Mouse (Mus musculus): ENCODE measurements at regions not wholly inside any gene's neighbourhood (a gene's known extent, or its start where the extent isn't known, plus 50 kb on each side); places are given as distances from the start of the nearest gene placed in this dataset.

DNA sequence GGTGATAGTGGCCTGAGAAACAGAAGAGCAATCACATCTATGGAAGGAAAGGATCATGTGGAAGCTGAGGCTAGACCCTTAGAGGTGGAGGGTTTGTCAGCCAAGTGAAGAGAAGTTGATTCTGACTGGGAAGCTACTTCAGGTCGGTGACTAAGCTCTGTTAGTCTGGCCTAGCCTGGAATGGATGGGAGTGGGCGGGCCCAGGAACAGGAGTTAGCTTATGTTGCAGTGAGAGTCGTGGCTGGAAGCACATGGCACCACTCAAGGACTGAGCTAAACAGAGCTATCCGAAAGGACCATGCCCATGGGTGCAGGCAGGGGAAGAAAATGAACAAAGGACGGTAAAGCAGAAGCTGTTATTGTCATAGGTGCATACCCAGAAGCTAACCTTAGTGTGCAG, 199.6 kb upstream of the Klf12 start:
- H3K4me3 ChIP-seq (ENCODE audit: low read length) = no peak overlapping the region
- 69% methylated on average over 5 of the region's 5 CpGs for WGBS
- no peak overlapping the region for H3K4me2 ChIP-seq (ENCODE audit: low read depth, low read length)
- H3K9ac ChIP-seq (ENCODE audit: low read length) = no peak overlapping the region
- H3K27ac ChIP-seq (ENCODE audit: low read length) = no peak overlapping the region
- no peak for ATAC-seq (replicated peaks; ENCODE audit: extremely low read depth, insufficient read depth, low FRiP score)
- no peaks in the 10 kb centered on the region for H3K9me3 ChIP-seq (replicated peaks; ENCODE audit: control insufficient read depth, low read length)
- 0 out of 2 replicates have a peak, but pooled peaks cover 2% of the 10 kb centered on the region for H3K27me3 ChIP-seq (ENCODE audit: control insufficient read depth, insufficient read depth, low read length)
- H3K36me3 ChIP-seq (ENCODE audit: control insufficient read depth, insufficient read depth) = no peaks in the 10 kb centered on the region
- H3K4me1 ChIP-seq (ENCODE audit: control insufficient read depth, insufficient read depth, low read length) = no peaks in the 10 kb centered on the region

DNA sequence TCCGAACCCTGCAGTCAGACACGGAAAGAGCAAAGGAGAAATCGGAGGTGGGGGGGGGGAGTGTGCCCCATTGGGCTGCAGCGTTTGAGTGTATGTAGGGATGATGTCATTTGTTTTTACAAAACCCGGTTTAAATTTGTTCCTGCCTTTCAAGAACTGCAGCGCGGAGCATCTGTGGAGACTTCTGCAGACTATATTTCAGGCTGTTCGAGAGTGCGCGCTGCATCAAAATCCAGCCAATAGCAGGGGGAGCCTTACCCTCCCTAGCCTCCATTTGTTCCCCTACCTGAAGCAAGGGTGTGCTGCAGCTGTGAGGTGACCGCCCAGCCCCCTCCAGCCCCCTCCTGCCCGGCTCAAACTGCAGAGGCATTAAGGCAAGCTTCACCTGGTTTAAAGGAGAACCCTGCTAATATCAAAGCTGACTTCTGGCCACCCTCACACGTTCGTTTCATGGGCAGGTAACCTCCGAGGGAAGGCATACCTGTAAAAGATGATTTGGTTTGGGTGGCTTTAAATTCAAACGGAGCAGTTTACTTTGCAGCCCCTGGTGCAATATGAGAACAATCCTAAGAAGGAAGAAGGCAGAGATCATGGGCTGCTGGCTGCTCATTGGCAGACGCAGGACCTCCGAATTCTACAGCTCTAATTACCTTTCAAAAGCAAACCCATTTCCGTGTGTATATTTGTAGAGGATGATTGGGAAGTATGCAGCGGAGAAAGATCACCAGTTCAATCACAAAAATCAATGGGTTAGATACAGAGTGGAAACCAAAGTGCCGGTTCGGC, 193.3 kb upstream of the Klf12 start:
- Histone ChIP-seq H3K4me2 (ENCODE audit: low read depth, low read length) (peak overlapping the region; percentile 70), H3K4me3 (ENCODE audit: low read length) (peak overlapping the region; percentile 43), H3K27me3 (ENCODE audit: control insufficient read depth, insufficient read depth, low read length) (0 out of 2 replicates have a peak, but pooled peaks cover 2% of the 10 kb centered on the region), H3K36me3 (ENCODE audit: control insufficient read depth, insufficient read depth) (no peaks in the 10 kb centered on the region), H3K4me1 (ENCODE audit: control insufficient read depth, insufficient read depth, low read length) (peaks cover 7% of the 10 kb centered on the region; the same call in 1 of the 2 replicates), H3K9ac (ENCODE audit: low read length) (peak overlapping the region; percentile 43), H3K9me3 (replicated peaks; ENCODE audit: control insufficient read depth, low read length) (no peaks in the 10 kb centered on the region), H3K27ac (ENCODE audit: low read length) (no peak overlapping the region)
- ATAC-seq (replicated peaks; ENCODE audit: extremely low read depth, insufficient read depth, low FRiP score) = peak; percentile 32; the same call in 1 of the 2 replicates
- 11% methylated on average over 22 of the region's 22 CpGs for WGBS

DNA sequence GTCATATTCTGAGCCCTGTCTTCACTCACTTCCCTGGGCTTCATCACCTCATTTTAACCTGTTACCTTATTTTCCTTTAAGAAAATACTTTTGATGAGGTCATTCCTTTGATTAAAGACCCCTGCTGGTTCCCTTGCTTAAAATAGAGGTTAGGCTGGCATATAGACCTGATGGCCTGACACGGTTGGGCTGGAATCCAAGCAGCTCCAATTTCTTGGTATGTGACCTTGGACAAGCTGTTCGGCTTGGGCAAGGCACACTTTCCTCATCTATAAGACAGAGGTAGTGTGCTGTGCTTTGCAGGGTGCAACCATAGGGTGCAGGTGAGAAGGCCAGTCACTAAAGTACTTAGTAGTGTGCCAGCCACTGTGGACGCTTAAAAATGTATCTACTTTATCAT, 183.8 kb upstream of the Klf12 start:
- 54% methylated on average over 3 of the region's 3 CpGs for WGBS
- Histone ChIP-seq H3K4me3 (ENCODE audit: low read length) (no peak overlapping the region), H3K9me3 (replicated peaks; ENCODE audit: control insufficient read depth, low read length) (no peaks in the 10 kb centered on the region), H3K27ac (ENCODE audit: low read length) (no peak overlapping the region), H3K4me1 (ENCODE audit: control insufficient read depth, insufficient read depth, low read length) (peaks cover 4% of the 10 kb centered on the region; the same call in 1 of the 2 replicates), H3K36me3 (ENCODE audit: control insufficient read depth, insufficient read depth) (no peaks in the 10 kb centered on the region), H3K9ac (ENCODE audit: low read length) (no peak overlapping the region), H3K4me2 (ENCODE audit: low read depth, low read length) (no peak overlapping the region), H3K27me3 (ENCODE audit: control insufficient read depth, insufficient read depth, low read length) (no peaks in the 10 kb centered on the region)
- ATAC-seq (replicated peaks; ENCODE audit: extremely low read depth, insufficient read depth, low FRiP score) = no peak

DNA sequence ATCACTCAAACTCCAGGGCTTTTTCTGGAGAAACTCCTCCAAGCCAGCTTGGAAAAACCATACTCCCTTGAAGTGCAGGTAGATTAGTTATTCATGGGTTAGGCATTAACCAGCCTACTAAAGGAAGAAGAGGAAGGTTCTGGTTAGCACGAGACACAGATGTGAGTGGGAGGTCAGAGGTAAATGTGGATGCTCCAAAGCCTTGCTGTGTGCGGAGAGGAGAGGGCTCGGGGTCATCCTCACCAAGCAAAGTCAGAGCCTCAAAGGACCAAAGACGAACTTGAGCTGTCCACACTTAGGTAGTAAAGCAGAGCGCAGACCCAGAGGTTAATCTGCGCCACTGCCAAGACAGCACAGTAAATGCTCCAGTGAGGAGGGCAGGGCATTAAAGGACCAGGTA, 177.8 kb upstream of the Klf12 start:
- Histone ChIP-seq H3K9me3 (replicated peaks; ENCODE audit: control insufficient read depth, low read length) (no peaks in the 10 kb centered on the region), H3K9ac (ENCODE audit: low read length) (no peak overlapping the region), H3K4me1 (ENCODE audit: control insufficient read depth, insufficient read depth, low read length) (peaks cover 25% of the 10 kb centered on the region), H3K27me3 (ENCODE audit: control insufficient read depth, insufficient read depth, low read length) (no peaks in the 10 kb centered on the region), H3K27ac (ENCODE audit: low read length) (peak overlapping the region; percentile 66; the same call in 1 of the 2 replicates), H3K36me3 (ENCODE audit: control insufficient read depth, insufficient read depth) (no peaks in the 10 kb centered on the region), H3K4me2 (ENCODE audit: low read depth, low read length) (no peak overlapping the region), H3K4me3 (ENCODE audit: low read length) (no peak overlapping the region)
- ATAC-seq (replicated peaks; ENCODE audit: extremely low read depth, insufficient read depth, low FRiP score) = no peak
- 85% methylated on average over 6 of the region's 6 CpGs for WGBS

DNA sequence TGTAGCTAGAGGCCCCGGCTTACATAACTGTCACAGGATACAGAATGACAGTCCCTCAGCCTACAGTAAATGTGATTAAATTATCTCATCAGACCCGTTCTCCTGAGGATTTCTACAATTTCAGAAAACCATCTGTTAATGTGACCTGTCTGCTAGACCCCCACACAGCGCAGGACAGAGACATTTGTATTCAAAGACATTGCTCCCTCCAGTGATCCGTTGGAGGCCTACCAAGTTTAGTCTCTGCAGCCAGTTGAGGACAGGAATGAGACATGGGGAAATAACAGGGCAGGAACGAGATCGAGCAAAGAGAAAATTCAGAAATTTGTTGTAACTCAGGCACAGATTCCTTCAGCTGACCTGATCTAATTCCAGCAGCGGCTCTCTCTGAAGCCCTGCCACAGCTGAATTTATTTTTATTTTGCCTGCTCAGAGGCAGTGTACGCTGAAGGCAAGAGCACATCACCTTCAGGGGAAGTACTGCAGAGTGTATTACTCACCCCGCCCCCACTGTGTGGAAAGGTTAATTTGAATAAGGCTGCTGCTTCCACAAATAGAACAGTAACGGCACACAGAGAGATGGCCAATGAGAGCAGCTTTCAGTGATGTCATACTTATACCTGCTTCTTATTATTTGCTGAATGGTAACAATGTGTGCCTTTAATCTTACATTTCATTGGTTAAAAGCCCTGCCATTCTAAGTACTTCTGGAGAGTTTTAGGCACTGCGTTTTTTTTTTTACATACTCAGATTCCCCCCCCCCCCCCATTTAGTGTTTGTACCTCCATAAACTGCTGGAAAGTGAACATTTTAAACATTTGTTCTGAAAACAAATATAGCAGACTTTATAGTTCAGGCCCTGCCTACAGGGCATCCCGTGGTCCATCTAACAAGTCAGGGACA, 176.9 kb upstream of the Klf12 start:
- H3K9me3 ChIP-seq (replicated peaks; ENCODE audit: control insufficient read depth, low read length) = no peaks in the 10 kb centered on the region

DNA sequence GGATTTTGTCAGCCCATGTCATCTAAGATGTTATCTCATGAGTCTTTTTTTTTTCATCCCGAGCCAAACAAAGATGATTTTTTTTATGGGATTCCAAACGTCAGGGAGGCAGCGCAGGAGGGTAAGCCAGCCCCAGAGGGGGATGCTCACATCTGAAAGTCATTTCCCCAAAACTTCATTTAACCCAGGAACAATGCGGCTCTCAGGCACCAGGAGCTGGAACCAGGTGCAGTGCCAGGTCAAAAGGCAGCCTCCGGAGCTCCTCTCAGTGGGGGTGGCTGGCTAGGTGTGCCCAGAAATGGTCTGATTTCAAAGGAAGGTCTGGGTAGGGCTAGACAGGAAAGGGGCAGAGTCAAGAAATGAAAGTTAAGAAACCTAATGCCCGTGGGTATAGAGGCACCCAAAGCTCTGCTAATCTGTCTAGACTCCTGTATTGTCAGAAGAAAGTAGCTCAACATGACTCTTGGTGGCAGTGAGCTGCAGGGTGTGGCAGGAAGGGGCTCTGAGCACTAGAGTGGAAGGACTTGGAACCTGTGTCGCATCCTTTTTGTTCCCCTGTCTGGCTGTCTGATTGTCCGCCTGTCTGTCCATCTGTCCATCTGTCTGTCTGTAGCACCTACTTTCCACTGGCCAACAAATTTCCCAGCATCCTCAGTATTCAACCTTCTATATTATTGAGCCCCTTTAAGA, 175.3 kb upstream of the Klf12 start:
- Histone ChIP-seq H3K27me3 (ENCODE audit: control insufficient read depth, insufficient read depth, low read length) (no peaks in the 10 kb centered on the region), H3K36me3 (ENCODE audit: control insufficient read depth, insufficient read depth) (no peaks in the 10 kb centered on the region), H3K9me3 (replicated peaks; ENCODE audit: control insufficient read depth, low read length) (no peaks in the 10 kb centered on the region), H3K4me3 (ENCODE audit: low read length) (no peak overlapping the region), H3K9ac (ENCODE audit: low read length) (peak overlapping the region; percentile 4; the same call in 1 of the 2 replicates), H3K4me2 (ENCODE audit: low read depth, low read length) (no peak overlapping the region), H3K27ac (ENCODE audit: low read length) (no peak overlapping the region; the same call in 1 of the 2 replicates), H3K4me1 (ENCODE audit: control insufficient read depth, insufficient read depth, low read length) (peaks cover 25% of the 10 kb centered on the region)
- no peak for ATAC-seq (replicated peaks; ENCODE audit: extremely low read depth, insufficient read depth, low FRiP score)
- WGBS = 46% methylated on average over 8 of the region's 8 CpGs

More for the DNA sequence above, 176.9 kb upstream of the Klf12 start:
- peaks cover 25% of the 10 kb centered on the region for H3K4me1 ChIP-seq (ENCODE audit: control insufficient read depth, insufficient read depth, low read length)
- no peaks in the 10 kb centered on the region for H3K27me3 ChIP-seq (ENCODE audit: control insufficient read depth, insufficient read depth, low read length)
- H3K36me3 ChIP-seq (ENCODE audit: control insufficient read depth, insufficient read depth) = no peaks in the 10 kb centered on the region
- H3K4me2 ChIP-seq (ENCODE audit: low read depth, low read length) = peak overlapping the region; percentile 48
- H3K27ac ChIP-seq (ENCODE audit: low read length) = peak overlapping the region; percentile 87
- WGBS = 25% methylated on average over 12 of the region's 12 CpGs
- H3K9ac ChIP-seq (ENCODE audit: low read length) = peak overlapping the region; percentile 57
- ATAC-seq (replicated peaks; ENCODE audit: extremely low read depth, insufficient read depth, low FRiP score) = peak; percentile 96
- H3K4me3 ChIP-seq (ENCODE audit: low read length) = 0 out of 2 replicates have a peak overlapping the region, but pooled peaks have one; percentile 2

DNA sequence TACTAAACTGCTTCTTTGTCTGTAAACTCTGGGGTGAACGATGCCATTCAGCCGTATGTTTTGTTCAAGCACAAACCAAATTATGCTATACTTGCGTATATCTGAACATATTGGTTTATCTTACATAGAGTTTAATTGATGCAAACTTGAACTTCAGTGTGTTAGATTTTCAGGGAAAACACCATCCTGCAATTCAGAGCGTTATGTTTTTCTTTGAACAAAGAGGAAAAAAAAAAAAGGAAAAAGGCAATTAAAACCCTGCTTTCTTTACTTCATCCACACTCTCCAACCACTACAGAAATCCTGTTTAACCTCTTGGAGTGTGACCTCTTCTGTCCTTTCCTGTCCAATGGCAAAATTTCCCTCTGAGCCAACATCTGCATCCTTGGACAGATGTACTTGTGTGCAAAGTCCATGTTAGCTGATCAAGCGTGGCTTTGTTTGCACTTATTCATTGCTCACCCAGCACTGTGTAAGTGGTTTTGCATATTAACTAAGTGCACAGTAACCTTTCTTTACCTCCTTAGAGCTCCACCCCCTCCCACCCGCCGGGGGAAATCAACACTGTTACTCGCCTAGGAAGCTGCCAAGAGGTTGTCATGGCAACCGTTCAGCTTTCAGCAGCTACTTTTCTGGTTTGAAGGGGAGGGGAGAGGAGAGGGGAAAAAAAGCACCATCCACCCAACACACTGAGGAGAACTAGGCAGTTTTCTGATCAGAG, 174.4 kb upstream of the Klf12 start:
- no peak for ATAC-seq (replicated peaks; ENCODE audit: extremely low read depth, insufficient read depth, low FRiP score)
- H3K9ac ChIP-seq (ENCODE audit: low read length) = no peak overlapping the region
- H3K27ac ChIP-seq (ENCODE audit: low read length) = no peak overlapping the region
- peak overlapping the region; percentile 28; the same call in 1 of the 2 replicates for H3K4me2 ChIP-seq (ENCODE audit: low read depth, low read length)
- 40% methylated on average over 9 of the region's 9 CpGs for WGBS
- H3K4me3 ChIP-seq (ENCODE audit: low read length) = no peak overlapping the region
- H3K4me1 ChIP-seq (ENCODE audit: control insufficient read depth, insufficient read depth, low read length) = peaks cover 25% of the 10 kb centered on the region
- H3K36me3 ChIP-seq (ENCODE audit: control insufficient read depth, insufficient read depth) = no peaks in the 10 kb centered on the region
- no peaks in the 10 kb centered on the region for H3K9me3 ChIP-seq (replicated peaks; ENCODE audit: control insufficient read depth, low read length)
- H3K27me3 ChIP-seq (ENCODE audit: control insufficient read depth, insufficient read depth, low read length) = no peaks in the 10 kb centered on the region
